Mouse (Mus musculus): ENCODE measurements around the gene Gm20388. TPM values are rescaled to one million over a fixed set of nuclear protein-coding genes. Genes with fewer than 3 reads are reported as not detected.

Gm20388 gene
- polyA plus RNA-seq, 2 experiments: 8.5 TPM; not detected in 1

GRCm38 (mm10) chr8:121560432-121561100 lies 1649.9 kb downstream of the Gm20388 start:
- no peak overlapping the region for H3K4me3 ChIP-seq (ENCODE audit: insufficient read depth in 1 of 2, low read depth in 2 of 2, low read length in 2 of 2)
- no peaks in the 10 kb centered on the region for H3K27me3 ChIP-seq (ENCODE audit: control insufficient read depth, insufficient read depth, low read length)
- no peaks in the 10 kb centered on the region for H3K9me3 ChIP-seq (ENCODE audit: control insufficient read depth, low read length)
- no peak overlapping the region for H3K27ac ChIP-seq
- no peak for ATAC-seq (ENCODE audit: insufficient read depth)
- no peak for DNase-seq (ENCODE audit: low read depth in 3 of 3, low spot score in 3 of 3)
- TF ChIP-seq EP300 (IDR thresholded peaks at IDR 0.05; ENCODE audit: low read depth) (no peak), CTCF (IDR thresholded peaks at IDR 0.05; ENCODE audit: low read depth) (no peak)
- H3K4me1 ChIP-seq (replicated peaks; ENCODE audit: control insufficient read depth in 2 of 2, insufficient read depth in 2 of 2, low read length in 1 of 2): no peaks in the 10 kb centered on the region
- no peak overlapping the region for H3K4me2 ChIP-seq (ENCODE audit: low read depth)
- no peaks in the 10 kb centered on the region for H3K36me3 ChIP-seq (replicated peaks; ENCODE audit: control insufficient read depth, insufficient read depth, low read depth)
- 77% methylated on average over 7 of the region's 7 CpGs for WGBS (ENCODE audit: insufficient replicate concordance)
- no peak overlapping the region for H3K9ac ChIP-seq (replicated peaks)

GRCm38 (mm10) chr8:121561636-121562345 lies 1651.2 kb downstream of the Gm20388 start:
- H3K27ac ChIP-seq: no peak overlapping the region
- ATAC-seq (ENCODE audit: insufficient read depth) (no peak), DNase-seq (ENCODE audit: low read depth in 3 of 3, low spot score in 3 of 3) (no peak)
- no peaks in the 10 kb centered on the region for H3K27me3 ChIP-seq (ENCODE audit: control insufficient read depth, insufficient read depth, low read length)
- no peaks in the 10 kb centered on the region for H3K4me1 ChIP-seq (replicated peaks; ENCODE audit: control insufficient read depth in 2 of 2, insufficient read depth in 2 of 2, low read length in 1 of 2)
- TF ChIP-seq CTCF (IDR thresholded peaks at IDR 0.05; ENCODE audit: low read depth) (no peak), EP300 (IDR thresholded peaks at IDR 0.05; ENCODE audit: low read depth) (no peak)
- no peak overlapping the region for H3K4me2 ChIP-seq (ENCODE audit: low read depth)
- no peak overlapping the region for H3K9ac ChIP-seq (replicated peaks)
- H3K36me3 ChIP-seq (replicated peaks; ENCODE audit: control insufficient read depth, insufficient read depth, low read depth): no peaks in the 10 kb centered on the region
- no peak overlapping the region for H3K4me3 ChIP-seq (ENCODE audit: insufficient read depth in 1 of 2, low read depth in 2 of 2, low read length in 2 of 2)
- 73% methylated on average over 16 of the region's 16 CpGs for WGBS (ENCODE audit: insufficient replicate concordance)
- no peaks in the 10 kb centered on the region for H3K9me3 ChIP-seq (ENCODE audit: control insufficient read depth, low read length)

DNA sequence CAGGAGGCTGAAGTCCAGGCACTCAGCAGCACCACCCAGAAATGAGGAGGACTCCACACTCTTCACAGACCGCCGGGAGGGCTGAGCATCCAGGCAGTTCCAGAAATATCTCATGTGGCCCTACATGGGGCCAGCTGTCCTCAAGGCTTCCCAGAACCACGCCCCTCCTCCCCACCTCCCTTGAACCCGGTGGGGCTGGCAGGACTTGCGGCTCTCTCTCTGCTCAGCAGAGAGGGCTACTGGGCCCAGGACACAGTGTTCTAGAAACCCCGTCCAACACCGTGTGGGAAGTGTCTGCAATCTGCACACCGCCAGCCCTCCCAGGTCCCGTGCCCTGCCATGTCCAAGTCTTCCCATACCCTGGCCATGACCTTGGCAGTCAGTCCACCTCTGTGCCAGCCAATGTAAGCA lies 1652.3 kb downstream of the Gm20388 start:
- H3K4me1 ChIP-seq (replicated peaks; ENCODE audit: control insufficient read depth in 2 of 2, insufficient read depth in 2 of 2, low read length in 1 of 2): no peaks in the 10 kb centered on the region
- ATAC-seq (ENCODE audit: insufficient read depth): no peak
- H3K9me3 ChIP-seq (ENCODE audit: control insufficient read depth, low read length): no peaks in the 10 kb centered on the region
- H3K4me2 ChIP-seq (ENCODE audit: low read depth): no peak overlapping the region
- H3K4me3 ChIP-seq (ENCODE audit: insufficient read depth in 1 of 2, low read depth in 2 of 2, low read length in 2 of 2): no peak overlapping the region
- H3K9ac ChIP-seq (replicated peaks): no peak overlapping the region
- H3K27ac ChIP-seq: no peak overlapping the region
- TF ChIP-seq EP300 (IDR thresholded peaks at IDR 0.05; ENCODE audit: low read depth) (no peak), CTCF (IDR thresholded peaks at IDR 0.05; ENCODE audit: low read depth) (no peak)
- DNase-seq (ENCODE audit: low read depth in 3 of 3, low spot score in 3 of 3): no peak
- WGBS (ENCODE audit: insufficient replicate concordance): 72% methylated on average over 9 of the region's 9 CpGs
- H3K36me3 ChIP-seq (replicated peaks; ENCODE audit: control insufficient read depth, insufficient read depth, low read depth): no peaks in the 10 kb centered on the region
- no peaks in the 10 kb centered on the region for H3K27me3 ChIP-seq (ENCODE audit: control insufficient read depth, insufficient read depth, low read length)

GRCm38 (mm10) chr8:121563701-121564100 lies 1653.1 kb downstream of the Gm20388 start:
- WGBS (ENCODE audit: insufficient replicate concordance): 80% methylated on average over 6 of the region's 6 CpGs
- H3K27ac ChIP-seq: no peak overlapping the region
- no peak for ATAC-seq (ENCODE audit: insufficient read depth)

DNA sequence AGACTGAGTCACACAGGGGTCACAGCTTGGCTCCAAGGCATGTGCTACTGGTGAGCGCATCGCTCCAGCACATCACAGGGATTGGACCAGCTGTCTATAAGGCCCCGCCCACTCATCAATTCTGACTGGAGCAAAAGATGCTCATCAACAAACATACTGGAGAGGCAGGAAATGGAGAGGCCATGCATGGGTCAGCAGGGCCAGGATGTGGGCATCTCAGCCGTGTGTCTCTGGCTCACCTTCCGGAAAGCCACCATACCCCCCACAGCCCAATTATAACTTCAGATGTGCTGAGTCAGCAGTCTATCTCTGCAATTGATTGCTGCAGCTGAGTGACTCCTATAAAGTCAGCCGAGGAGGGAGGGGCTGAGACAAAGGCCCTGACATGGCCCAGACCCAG lies 1657.7 kb downstream of the Gm20388 start:
- no peak overlapping the region for H3K27ac ChIP-seq
- H3K27me3 ChIP-seq (ENCODE audit: control insufficient read depth, insufficient read depth, low read length): no peaks in the 10 kb centered on the region
- H3K9ac ChIP-seq (replicated peaks): no peak overlapping the region
- DNase-seq (ENCODE audit: low read depth in 3 of 3, low spot score in 3 of 3) (no peak), ATAC-seq (ENCODE audit: insufficient read depth) (no peak)
- H3K4me2 ChIP-seq (ENCODE audit: low read depth): no peak overlapping the region
- no peaks in the 10 kb centered on the region for H3K9me3 ChIP-seq (ENCODE audit: control insufficient read depth, low read length)
- peaks cover 0 to 3% of the 10 kb centered on the region in 2 experiments; a peak in 2 of 4 replicates for H3K4me1 ChIP-seq (replicated peaks; ENCODE audit: control insufficient read depth in 2 of 2, insufficient read depth in 2 of 2, low read length in 1 of 2)
- H3K36me3 ChIP-seq (replicated peaks; ENCODE audit: control insufficient read depth, insufficient read depth, low read depth): no peaks in the 10 kb centered on the region
- WGBS (ENCODE audit: insufficient replicate concordance): 68% methylated on average over 6 of the region's 6 CpGs
- no peak overlapping the region for H3K4me3 ChIP-seq (ENCODE audit: insufficient read depth in 1 of 2, low read depth in 2 of 2, low read length in 2 of 2)
- TF ChIP-seq CTCF (IDR thresholded peaks at IDR 0.05; ENCODE audit: low read depth) (no peak), EP300 (IDR thresholded peaks at IDR 0.05; ENCODE audit: low read depth) (no peak)

More at GRCm38 (mm10) chr8:121563701-121564100, 1653.1 kb downstream of the Gm20388 start:
- TF ChIP-seq CTCF (IDR thresholded peaks at IDR 0.05; ENCODE audit: low read depth): no peak
- TF ChIP-seq EP300 (IDR thresholded peaks at IDR 0.05; ENCODE audit: low read depth): no peak
- Histone ChIP-seq H3K9me3 (ENCODE audit: control insufficient read depth, low read length) (no peaks in the 10 kb centered on the region), H3K27me3 (ENCODE audit: control insufficient read depth, insufficient read depth, low read length) (no peaks in the 10 kb centered on the region), H3K4me1 (replicated peaks; ENCODE audit: control insufficient read depth in 2 of 2, insufficient read depth in 2 of 2, low read length in 1 of 2) (no peaks in the 10 kb centered on the region), H3K9ac (replicated peaks) (no peak overlapping the region), H3K36me3 (replicated peaks; ENCODE audit: control insufficient read depth, insufficient read depth, low read depth) (no peaks in the 10 kb centered on the region), H3K4me3 (ENCODE audit: insufficient read depth in 1 of 2, low read depth in 2 of 2, low read length in 2 of 2) (no peak overlapping the region), H3K4me2 (ENCODE audit: low read depth) (no peak overlapping the region)
- DNase-seq (ENCODE audit: low read depth in 3 of 3, low spot score in 3 of 3): no peak

All from liver, embryonic 14.5 days (tissue).